Mouse (Mus musculus): Measurements from ENCODE around the gene D10Wsu102e. TPM values are rescaled to one million over a fixed set of nuclear protein-coding genes. Genes with fewer than 3 reads are reported as not detected.

The D10Wsu102e gene
- polyA plus RNA-seq, 1 experiment from 2014 or later: 0.23 TPM

GRCm38 (mm10) chr10:83322551-83323100, 37.4 kb upstream of the D10Wsu102e start:
- no peak for ATAC-seq (ENCODE audit: low FRiP score, low TSS enrichment)
- no peak for DNase-seq (ENCODE audit: low spot score)

GRCm38 (mm10) chr10:83324871-83325270, 35.1 kb upstream of the D10Wsu102e start:
- TF ChIP-seq CTCF (IDR thresholded peaks at IDR 0.05; ENCODE audit: low read depth): no peak
- TF ChIP-seq EP300 (optimal IDR thresholded peaks at IDR 0.05): no peak
- no peaks in the 10 kb centered on the region for H3K36me3 ChIP-seq (ENCODE audit: control insufficient read depth, insufficient read depth, low read length)
- no peak overlapping the region for H3K4me3 ChIP-seq (ENCODE audit: low read depth, low read length)
- WGBS: 48% methylated on average over 3 of the region's 3 CpGs
- ATAC-seq (ENCODE audit: low FRiP score, low TSS enrichment) (no peak), DNase-seq (ENCODE audit: low spot score) (no peak)
- H3K27ac ChIP-seq (replicated peaks): no peak overlapping the region
- H3K9ac ChIP-seq (ENCODE audit: low read length): no peak overlapping the region
- no peaks in the 10 kb centered on the region for H3K4me1 ChIP-seq (replicated peaks; ENCODE audit: control insufficient read depth, insufficient read depth)
- H3K27me3 ChIP-seq (ENCODE audit: control insufficient read depth, insufficient read depth, low read length): no peaks in the 10 kb centered on the region
- H3K4me2 ChIP-seq (replicated peaks; ENCODE audit: low read depth): no peak overlapping the region
- no peaks in the 10 kb centered on the region for H3K9me3 ChIP-seq (ENCODE audit: control insufficient read depth, low read length)

More at GRCm38 (mm10) chr10:83322551-83323100, 37.4 kb upstream of the D10Wsu102e start:
- H3K4me1 ChIP-seq (replicated peaks; ENCODE audit: control insufficient read depth, insufficient read depth): no peaks in the 10 kb centered on the region
- WGBS: 33% methylated on average over 7 of the region's 7 CpGs
- H3K9ac ChIP-seq (ENCODE audit: low read length): no peak overlapping the region
- H3K36me3 ChIP-seq (ENCODE audit: control insufficient read depth, insufficient read depth, low read length): no peaks in the 10 kb centered on the region
- H3K27me3 ChIP-seq (ENCODE audit: control insufficient read depth, insufficient read depth, low read length): no peaks in the 10 kb centered on the region
- no peak overlapping the region for H3K27ac ChIP-seq (replicated peaks)
- no peak overlapping the region for H3K4me3 ChIP-seq (ENCODE audit: low read depth, low read length)
- no peak overlapping the region for H3K4me2 ChIP-seq (replicated peaks; ENCODE audit: low read depth)
- H3K9me3 ChIP-seq (ENCODE audit: control insufficient read depth, low read length): no peaks in the 10 kb centered on the region
- TF ChIP-seq EP300 (optimal IDR thresholded peaks at IDR 0.05): no peak
- TF ChIP-seq CTCF (IDR thresholded peaks at IDR 0.05; ENCODE audit: low read depth): no peak

DNA sequence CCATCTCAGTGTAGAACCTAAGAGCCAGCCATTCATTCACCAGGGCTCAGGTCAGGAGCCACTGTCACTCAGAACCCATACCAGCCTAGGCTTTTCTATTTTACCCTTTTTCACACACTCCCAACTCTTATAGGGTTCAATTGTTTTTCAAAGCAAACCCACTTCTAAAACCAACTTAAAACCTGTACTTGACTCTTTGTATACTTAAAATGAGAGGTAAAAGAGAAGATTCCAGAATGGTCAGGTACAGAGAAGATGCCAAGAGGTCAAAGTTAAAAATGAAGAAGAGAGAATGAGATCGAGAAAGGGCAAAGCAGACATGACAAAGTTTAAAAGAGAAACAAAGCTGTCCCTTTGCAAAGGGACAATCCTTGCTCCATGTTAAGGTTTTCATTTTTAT, 34.1 kb upstream of the D10Wsu102e start:
- Histone ChIP-seq H3K36me3 (ENCODE audit: control insufficient read depth, insufficient read depth, low read length) (no peaks in the 10 kb centered on the region), H3K9ac (ENCODE audit: low read length) (no peak overlapping the region), H3K4me1 (replicated peaks; ENCODE audit: control insufficient read depth, insufficient read depth) (no peaks in the 10 kb centered on the region), H3K4me2 (replicated peaks; ENCODE audit: low read depth) (no peak overlapping the region), H3K4me3 (ENCODE audit: low read depth, low read length) (no peak overlapping the region), H3K9me3 (ENCODE audit: control insufficient read depth, low read length) (no peaks in the 10 kb centered on the region), H3K27me3 (ENCODE audit: control insufficient read depth, insufficient read depth, low read length) (no peaks in the 10 kb centered on the region), H3K27ac (replicated peaks) (no peak overlapping the region)
- ATAC-seq (ENCODE audit: low FRiP score, low TSS enrichment) (no peak), DNase-seq (ENCODE audit: low spot score) (no peak)
- no peak for TF ChIP-seq CTCF (IDR thresholded peaks at IDR 0.05; ENCODE audit: low read depth)
- no peak for TF ChIP-seq EP300 (optimal IDR thresholded peaks at IDR 0.05)
- 85% methylated on average over 1 of the region's 1 CpGs for WGBS

DNA sequence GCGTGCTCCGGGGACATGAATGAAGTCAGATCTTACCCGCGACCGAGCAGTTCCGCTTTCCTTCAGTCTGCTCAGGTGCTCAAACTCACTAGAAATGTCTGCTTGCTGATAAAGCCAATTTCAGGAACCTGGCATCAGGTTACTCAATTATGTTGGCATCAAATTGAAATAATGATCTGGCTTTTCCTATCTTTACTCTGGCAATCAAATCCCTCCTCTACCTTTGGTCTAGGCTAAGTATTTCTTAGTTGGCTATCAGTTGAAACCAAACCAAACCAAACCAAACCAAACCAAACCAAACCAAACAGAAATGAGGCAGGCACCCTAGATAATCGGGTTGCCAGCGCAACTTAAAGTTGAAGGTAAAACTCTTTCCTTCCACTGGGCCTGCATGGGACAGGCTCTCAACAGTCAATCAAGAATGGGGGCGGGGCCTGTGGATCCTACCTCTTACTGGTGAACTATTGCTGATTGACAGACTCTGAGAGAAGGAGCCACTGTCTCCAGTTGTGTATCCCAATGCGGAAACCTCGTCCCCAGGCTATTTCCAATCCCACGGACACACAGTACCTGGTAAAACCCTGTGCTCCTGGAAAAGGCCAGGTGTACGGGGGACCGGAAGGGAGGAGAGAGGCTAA, 33.3 kb upstream of the D10Wsu102e start:
- Histone ChIP-seq H3K36me3 (ENCODE audit: control insufficient read depth, insufficient read depth, low read length) (no peaks in the 10 kb centered on the region), H3K27ac (replicated peaks) (no peak overlapping the region), H3K9ac (ENCODE audit: low read length) (no peak overlapping the region), H3K4me3 (ENCODE audit: low read depth, low read length) (no peak overlapping the region), H3K4me1 (replicated peaks; ENCODE audit: control insufficient read depth, insufficient read depth) (no peaks in the 10 kb centered on the region), H3K27me3 (ENCODE audit: control insufficient read depth, insufficient read depth, low read length) (no peaks in the 10 kb centered on the region), H3K9me3 (ENCODE audit: control insufficient read depth, low read length) (no peaks in the 10 kb centered on the region), H3K4me2 (replicated peaks; ENCODE audit: low read depth) (no peak overlapping the region)
- DNase-seq (ENCODE audit: low spot score) (no peak), ATAC-seq (ENCODE audit: low FRiP score, low TSS enrichment) (no peak)
- WGBS: 88% methylated on average over 14 of the region's 14 CpGs
- TF ChIP-seq EP300 (optimal IDR thresholded peaks at IDR 0.05) (no peak), CTCF (IDR thresholded peaks at IDR 0.05; ENCODE audit: low read depth) (no peak)

GRCm38 (mm10) chr10:83328791-83329190, 31.2 kb upstream of the D10Wsu102e start:
- TF ChIP-seq EP300 (optimal IDR thresholded peaks at IDR 0.05): no peak
- TF ChIP-seq CTCF (IDR thresholded peaks at IDR 0.05; ENCODE audit: low read depth): no peak
- Histone ChIP-seq H3K36me3 (ENCODE audit: control insufficient read depth, insufficient read depth, low read length) (no peaks in the 10 kb centered on the region), H3K27me3 (ENCODE audit: control insufficient read depth, insufficient read depth, low read length) (no peaks in the 10 kb centered on the region), H3K4me2 (replicated peaks; ENCODE audit: low read depth) (no peak overlapping the region), H3K4me1 (replicated peaks; ENCODE audit: control insufficient read depth, insufficient read depth) (no peaks in the 10 kb centered on the region), H3K9me3 (ENCODE audit: control insufficient read depth, low read length) (no peaks in the 10 kb centered on the region), H3K27ac (replicated peaks) (no peak overlapping the region), H3K4me3 (ENCODE audit: low read depth, low read length) (no peak overlapping the region), H3K9ac (ENCODE audit: low read length) (no peak overlapping the region)
- WGBS: 89% methylated on average over 5 of the region's 5 CpGs
- DNase-seq (ENCODE audit: low spot score): no peak
- ATAC-seq (ENCODE audit: low FRiP score, low TSS enrichment): no peak

- Histone ChIP-seq H3K4me3 (ENCODE audit: low read depth, low read length) (no peak overlapping the region), H3K27me3 (ENCODE audit: control insufficient read depth, insufficient read depth, low read length) (no peaks in the 10 kb centered on the region), H3K36me3 (ENCODE audit: control insufficient read depth, insufficient read depth, low read length) (no peaks in the 10 kb centered on the region), H3K4me1 (replicated peaks; ENCODE audit: control insufficient read depth, insufficient read depth) (no peaks in the 10 kb centered on the region), H3K9me3 (ENCODE audit: control insufficient read depth, low read length) (no peaks in the 10 kb centered on the region), H3K27ac (replicated peaks) (no peak overlapping the region), H3K9ac (ENCODE audit: low read length) (no peak overlapping the region), H3K4me2 (replicated peaks; ENCODE audit: low read depth) (no peak overlapping the region)
- DNase-seq (ENCODE audit: low spot score) (no peak), ATAC-seq (ENCODE audit: low FRiP score, low TSS enrichment) (no peak)
- 71% methylated on average over 6 of the region's 6 CpGs for WGBS
- TF ChIP-seq CTCF (IDR thresholded peaks at IDR 0.05; ENCODE audit: low read depth) (no peak), EP300 (optimal IDR thresholded peaks at IDR 0.05) (no peak)
These were observed 29.7 kb upstream of the D10Wsu102e start for GRCm38 (mm10) chr10:83330336-83330735.
